Mouse (Mus musculus): ENCODE measurements around the gene Timp4. TPM values are rescaled to one million over a fixed set of nuclear protein-coding genes. Genes with fewer than 3 reads are reported as not detected.

Gene Timp4
- polyA plus RNA-seq, 1 experiment, result 30.4 TPM

- H3K4me1 ChIP-seq (ENCODE audit: control insufficient read depth, insufficient read depth, low read length), result peaks cover 6% of the 10 kb centered on the region
- TF ChIP-seq POLR2A (IDR thresholded peaks at IDR 0.05; ENCODE audit: extremely low read depth, insufficient read depth, low read length), result no peak
- TF ChIP-seq CTCF (IDR thresholded peaks at IDR 0.05; ENCODE audit: extremely low read depth, insufficient read depth, low read length), result no peak
- H3K27ac ChIP-seq (ENCODE audit: insufficient read depth, low read length), result no peak overlapping the region
- no peak overlapping the region for H3K4me3 ChIP-seq (ENCODE audit: insufficient read depth, low read length)
These were observed 38.9 kb downstream of the Timp4 start for GRCm38 (mm10) chr6:115213129-115213528.

GRCm38 (mm10) chr6:115212132-115212903 lies 39.7 kb downstream of the Timp4 start:
- Histone ChIP-seq H3K4me1 (ENCODE audit: control insufficient read depth, insufficient read depth, low read length) (peaks cover 6% of the 10 kb centered on the region), H3K4me3 (ENCODE audit: insufficient read depth, low read length) (no peak overlapping the region), H3K27ac (ENCODE audit: insufficient read depth, low read length) (no peak overlapping the region)
- no peak for TF ChIP-seq CTCF (IDR thresholded peaks at IDR 0.05; ENCODE audit: extremely low read depth, insufficient read depth, low read length)
- no peak for TF ChIP-seq POLR2A (IDR thresholded peaks at IDR 0.05; ENCODE audit: extremely low read depth, insufficient read depth, low read length)

GRCm38 (mm10) chr6:115210820-115211219 lies 41.2 kb downstream of the Timp4 start:
- Histone ChIP-seq H3K27ac (ENCODE audit: insufficient read depth, low read length) (no peak overlapping the region), H3K4me3 (ENCODE audit: insufficient read depth, low read length) (no peak overlapping the region), H3K4me1 (ENCODE audit: control insufficient read depth, insufficient read depth, low read length) (peaks cover 6% of the 10 kb centered on the region)
- no peak for TF ChIP-seq CTCF (IDR thresholded peaks at IDR 0.05; ENCODE audit: extremely low read depth, insufficient read depth, low read length)
- no peak for TF ChIP-seq POLR2A (IDR thresholded peaks at IDR 0.05; ENCODE audit: extremely low read depth, insufficient read depth, low read length)

GRCm38 (mm10) chr6:115210187-115210586 lies 41.8 kb downstream of the Timp4 start:
- Histone ChIP-seq H3K4me1 (ENCODE audit: control insufficient read depth, insufficient read depth, low read length) (peaks cover 6% of the 10 kb centered on the region), H3K4me3 (ENCODE audit: insufficient read depth, low read length) (no peak overlapping the region), H3K27ac (ENCODE audit: insufficient read depth, low read length) (no peak overlapping the region)
- no peak for TF ChIP-seq POLR2A (IDR thresholded peaks at IDR 0.05; ENCODE audit: extremely low read depth, insufficient read depth, low read length)
- TF ChIP-seq CTCF (IDR thresholded peaks at IDR 0.05; ENCODE audit: extremely low read depth, insufficient read depth, low read length), result no peak

- H3K4me1 ChIP-seq (ENCODE audit: control insufficient read depth, insufficient read depth, low read length), result no peaks in the 10 kb centered on the region
- H3K27ac ChIP-seq (ENCODE audit: insufficient read depth, low read length), result no peak overlapping the region
- no peak overlapping the region for H3K4me3 ChIP-seq (ENCODE audit: insufficient read depth, low read length)
- TF ChIP-seq CTCF (IDR thresholded peaks at IDR 0.05; ENCODE audit: extremely low read depth, insufficient read depth, low read length) (no peak), POLR2A (IDR thresholded peaks at IDR 0.05; ENCODE audit: extremely low read depth, insufficient read depth, low read length) (no peak)
These were observed 49.0 kb downstream of the Timp4 start for GRCm38 (mm10) chr6:115203029-115203428.

- no peak for TF ChIP-seq CTCF (IDR thresholded peaks at IDR 0.05; ENCODE audit: extremely low read depth, insufficient read depth, low read length)
- TF ChIP-seq POLR2A (IDR thresholded peaks at IDR 0.05; ENCODE audit: extremely low read depth, insufficient read depth, low read length), result no peak
- Histone ChIP-seq H3K4me1 (ENCODE audit: control insufficient read depth, insufficient read depth, low read length) (no peaks in the 10 kb centered on the region), H3K4me3 (ENCODE audit: insufficient read depth, low read length) (no peak overlapping the region), H3K27ac (ENCODE audit: insufficient read depth, low read length) (no peak overlapping the region)
These were observed 51.3 kb downstream of the Timp4 start for GRCm38 (mm10) chr6:115200753-115201152.

Other genes with a start within 250 kb of the Timp4 start
- 18.4 and 20.2 TPM in 2 replicates for gene Tamm41, start 214.3 kb downstream of the Timp4 start, polyA plus RNA-seq (2012; rRNA removed)
- 366 and 381 TPM in 2 replicates for gene Syn2, start 117.3 kb downstream of the Timp4 start, polyA plus RNA-seq (2012; rRNA removed)
- not detected in 2 replicates for gene Gm17482, start 24.9 kb downstream of the Timp4 start, polyA plus RNA-seq (2012; rRNA removed)
- gene Pparg, start 108.7 kb upstream of the Timp4 start, polyA plus RNA-seq (2012; rRNA removed), result 9.0 and 10.0 TPM in 2 replicates